In the genomic region with DNA sequence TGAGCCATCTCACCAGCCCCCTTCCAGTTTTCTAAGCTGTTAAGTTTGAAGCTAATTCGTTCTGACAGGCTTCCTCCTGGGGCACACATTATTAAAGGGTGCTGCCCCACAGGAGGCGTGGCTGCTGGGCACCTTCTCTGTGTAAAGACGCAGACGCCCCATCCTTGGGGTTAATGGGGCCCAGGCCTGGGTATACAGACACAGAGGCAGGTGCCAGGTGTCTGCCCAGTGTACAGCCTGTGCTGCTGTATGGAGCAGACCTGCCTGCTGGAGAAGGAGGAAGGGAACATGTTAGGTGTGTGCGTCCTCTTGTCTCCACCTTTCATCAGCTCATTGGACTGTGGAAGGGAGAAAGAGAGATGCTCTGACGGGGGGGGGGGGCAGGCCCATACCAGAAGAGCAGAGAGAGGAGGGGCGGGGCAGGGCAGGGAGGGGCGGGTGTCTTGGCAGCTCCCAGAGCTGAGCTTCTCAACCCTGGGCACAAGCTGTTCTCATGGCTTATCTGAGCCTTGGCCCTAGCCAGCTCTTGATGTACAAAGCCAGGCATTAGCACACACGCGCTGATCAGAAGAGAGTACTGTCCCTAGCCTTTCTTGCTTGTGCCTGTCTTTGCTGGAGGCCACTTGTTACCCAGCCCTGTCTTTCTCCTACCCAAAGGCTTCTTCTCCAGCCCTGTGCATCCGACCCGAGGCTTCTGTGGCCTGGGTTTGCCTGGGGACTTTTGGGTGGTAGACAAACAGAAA, we compare ENCODE assay signal across 9 mouse cellular contexts. TPM values are rescaled to one million over a fixed set of nuclear protein-coding genes. Genes with fewer than 3 reads are reported as not detected.
DNase-seq lines count a peak whose midpoint lies in the region.
"Had no signal": no experiment of that assay in that cellular context is flagged by ENCODE, and none has a peak within 500 bp of the region (broad histone marks: within the 10 kb centered on the region; RNA-seq: fewer than 3 reads in every experiment).

No protein-coding gene starts in this region.

- intact Hi-C loops in left cerebral cortex, postnatal 4 days (cut with DNase I), result no loop called here
- intact Hi-C loops in left cerebral cortex, postnatal 36 days (cut with DNase I), result no loop called here

- DNase-seq in left cerebral cortex, postnatal 4 days, result peak; percentile 58
- DNase-seq in left cerebral cortex, postnatal 36 days (ENCODE audit: low spot score in 2 of 2), result no peak
- DNase-seq in adipocyte (ENCODE audit: low spot score), result peak; percentile 52
- peak; percentile 74 to 81 for DNase-seq in cerebellum, postnatal 10 days
- peak; percentile 36 for DNase-seq in retina, adult 2 months (ENCODE audit: low read depth, low spot score)
- DNase-seq in kidney, postnatal 25 days, result no peak
- DNase-seq in urinary bladder, postnatal 10 days (ENCODE audit: low spot score), result no peak
- DNase-seq: kidney, postnatal 36 days; lung, embryonic 14.5 days had no signal

RNA-seq across cellular contexts. Expression of gene Klhdc4, which starts 32.6 kb away (rescaled TPM):
- 10 to 100 TPM; 39.7 to 45.2 TPM for total RNA-seq in left cerebral cortex, postnatal 4 days (2021)
- total RNA-seq in left cerebral cortex, postnatal 36 days (2021), result 10 to 100 TPM; 29.0 to 34.2 TPM

RNA-seq across cellular contexts. Expression of gene Slc7a5, which starts 45.5 kb away (rescaled TPM):
- total RNA-seq in left cerebral cortex, postnatal 4 days (2021), result 100 to 1,000 TPM; 150 to 153 TPM
- total RNA-seq in left cerebral cortex, postnatal 36 days (2021), result 10 to 100 TPM; 61.9 to 73.8 TPM

Comparison
In these comparisons a context has a peak if more than half of its experiments do, and no peak if none do; other contexts are left out.
1. DNase-seq: peak in left cerebral cortex, postnatal 4 days (single experiment), adipocyte (single experiment), cerebellum, postnatal 10 days (2 of 2) and retina, adult 2 months (single experiment); none in left cerebral cortex, postnatal 36 days (0 of 2), kidney, postnatal 25 days (0 of 2) and urinary bladder, postnatal 10 days (single experiment).